ENCODE assay signal across 8 mouse cellular contexts in genomic region chr19:46056947-46057607, GRCm38 (mm10). TPM values are rescaled to one million over a fixed set of nuclear protein-coding genes. Genes with fewer than 3 reads are reported as not detected.
DNase-seq lines count a peak whose midpoint lies in the region; ATAC-seq and TF ChIP-seq lines count a peak whose summit lies in the region.

No protein-coding gene starts in this region.

- peak overlapping the region; percentile 86 for H3K27ac ChIP-seq in brown adipose tissue, adult 24 weeks (replicated peaks; ENCODE audit: low read depth, low read length)
- peak overlapping the region; percentile 90 for H3K27ac ChIP-seq in heart, embryonic 16.5 days (ENCODE audit: low read length)
- H3K27ac ChIP-seq in neural tube, embryonic 15.5 days (replicated peaks): peak overlapping the region; percentile 90
- H3K27ac ChIP-seq in thymus, adult 2 months (ENCODE audit: control insufficient read depth, insufficient read depth, low read length): no peak overlapping the region

- H3K36me3 ChIP-seq in E14TG2a.4 (ENCODE audit: insufficient read depth, low read length): peaks cover 40% of the 10 kb centered on the region
- peaks cover 5% of the 10 kb centered on the region for H3K36me3 ChIP-seq in heart, embryonic 16.5 days (ENCODE audit: control insufficient read depth, insufficient read depth)
- peaks cover 5% of the 10 kb centered on the region for H3K36me3 ChIP-seq in neural tube, embryonic 15.5 days
- H3K36me3 ChIP-seq in thymus, adult 2 months (ENCODE audit: control insufficient read depth, insufficient read depth, low read length): no peaks in the 10 kb centered on the region

- H3K4me2 ChIP-seq in heart, embryonic 16.5 days (ENCODE audit: low read depth, low read length): peak overlapping the region; percentile 95
- peak overlapping the region; percentile 71 for H3K4me2 ChIP-seq in neural tube, embryonic 15.5 days

- DNase-seq in kidney, postnatal 36 days: peak; percentile 85 to 92
- DNase-seq in lung, adult 2 months: peak; percentile 74
- DNase-seq in thymus, adult 2 months: peak; percentile 73

- peak overlapping the region; percentile 100 for H3K4me3 ChIP-seq in E14TG2a.4 (replicated peaks; ENCODE audit: low read length)
- peak overlapping the region; percentile 87 for H3K4me3 ChIP-seq in brown adipose tissue, adult 24 weeks (ENCODE audit: insufficient read depth, low read depth, low read length)
- H3K4me3 ChIP-seq in heart, embryonic 16.5 days (ENCODE audit: low read length): peak overlapping the region; percentile 80
- peak overlapping the region; percentile 70 for H3K4me3 ChIP-seq in lung, adult 2 months (replicated peaks; ENCODE audit: extremely low read depth, low read depth, low read length)
- peak overlapping the region; percentile 96 for H3K4me3 ChIP-seq in neural tube, embryonic 15.5 days (replicated peaks)
- H3K4me3 ChIP-seq in thymus, adult 2 months (ENCODE audit: control insufficient read depth, insufficient read depth, low read length): peak overlapping the region; percentile 86

- no peak for TF ChIP-seq POLR2A in lung, adult 2 months (IDR thresholded peaks at IDR 0.05; ENCODE audit: borderline replicate concordance, extremely low read depth, low read depth, low read length)
- no peak for TF ChIP-seq POLR2A in thymus, adult 2 months (IDR thresholded peaks at IDR 0.05; ENCODE audit: control insufficient read depth, extremely low read depth, insufficient read depth, low read length, poor library complexity)

- H3K4me1 ChIP-seq in E14TG2a.4 (replicated peaks; ENCODE audit: low read depth, low read length): peaks cover 46% of the 10 kb centered on the region
- peaks cover 5% of the 10 kb centered on the region; the same call in 1 of the 2 replicates for H3K4me1 ChIP-seq in brown adipose tissue, adult 24 weeks (ENCODE audit: control insufficient read depth, insufficient read depth, insufficient read length, low read length)
- H3K4me1 ChIP-seq in heart, embryonic 16.5 days (ENCODE audit: control insufficient read depth, insufficient read depth, low read length): peaks cover 12% of the 10 kb centered on the region
- peaks cover 5% of the 10 kb centered on the region; the same call in 1 of the 2 replicates for H3K4me1 ChIP-seq in lung, adult 2 months (ENCODE audit: control insufficient read depth, insufficient read depth, low read length)
- peaks cover 17% of the 10 kb centered on the region for H3K4me1 ChIP-seq in neural tube, embryonic 15.5 days
- peaks cover 6% of the 10 kb centered on the region for H3K4me1 ChIP-seq in thymus, adult 2 months (replicated peaks; ENCODE audit: control insufficient read depth, insufficient read depth, low read length)

- ATAC-seq in erythroid progenitor cell, adult 5-6 weeks (replicated peaks; ENCODE audit: low FRiP score, poor library complexity, severe bottlenecking): peak; percentile 68
- ATAC-seq in heart, embryonic 16.5 days (replicated peaks; ENCODE audit: extremely low read depth, insufficient read depth, low FRiP score): peak; percentile 69
- peak; percentile 57 for ATAC-seq in neural tube, embryonic 15.5 days (ENCODE audit: low FRiP score)

- H3K27me3 ChIP-seq in E14TG2a.4 (ENCODE audit: insufficient read depth, low read length): no peaks in the 10 kb centered on the region
- H3K27me3 ChIP-seq in heart, embryonic 16.5 days (ENCODE audit: control insufficient read depth, insufficient read depth, low read length): no peaks in the 10 kb centered on the region
- H3K27me3 ChIP-seq in neural tube, embryonic 15.5 days (replicated peaks): no peaks in the 10 kb centered on the region
- H3K27me3 ChIP-seq in thymus, adult 2 months (ENCODE audit: control insufficient read depth, insufficient read depth, low read length): no peaks in the 10 kb centered on the region

- TF ChIP-seq CTCF in E14TG2a.4 (conservative IDR thresholded peaks at IDR 0.05; ENCODE audit: low read length): no peak
- TF ChIP-seq CTCF in lung, adult 2 months (IDR thresholded peaks at IDR 0.05; ENCODE audit: insufficient read depth, low read length): 0 out of 2 replicates have a peak, but pooled peaks have one; percentile 15
- no peak for TF ChIP-seq CTCF in thymus, adult 2 months (IDR thresholded peaks at IDR 0.05; ENCODE audit: borderline replicate concordance, control insufficient read depth, extremely low read depth, insufficient read depth, low read length, poor library complexity)

- under 1% methylated on average over 41 of the region's 42 CpGs for WGBS in heart, embryonic 16.5 days
- 0% methylated on average over 33 of the region's 42 CpGs for WGBS in lung, adult 2 months
- under 1% methylated on average over 33 of the region's 42 CpGs for WGBS in neural tube, embryonic 15.5 days
- WGBS in thymus, adult 2 months: under 1% methylated on average over 42 of the region's 42 CpGs

- no peaks in the 10 kb centered on the region for H3K9me3 ChIP-seq in E14TG2a.4 (ENCODE audit: low read length)
- H3K9me3 ChIP-seq in heart, embryonic 16.5 days (replicated peaks; ENCODE audit: control insufficient read depth, low read length): no peaks in the 10 kb centered on the region
- no peaks in the 10 kb centered on the region for H3K9me3 ChIP-seq in neural tube, embryonic 15.5 days (replicated peaks)

- H3K9ac ChIP-seq in heart, embryonic 16.5 days (ENCODE audit: low read length): peak overlapping the region; percentile 85
- H3K9ac ChIP-seq in neural tube, embryonic 15.5 days (replicated peaks): peak overlapping the region; percentile 79

RNA-seq across cellular contexts. Expression of gene Ldb1, which starts 12.1 kb away (rescaled TPM):
- polyA plus RNA-seq in brown adipose tissue, adult 24 weeks (2012; ENCODE audit: insufficient read depth, insufficient read length, missing spikeins): 23.9 and 26.5 TPM in 2 replicates
- total RNA-seq in erythroid progenitor cell, adult 5-6 weeks (2015; ENCODE audit: low replicate concordance): 45.3 and 53.3 TPM in 2 replicates
- total RNA-seq in erythroid progenitor cell, adult 5-6 weeks (2017; ENCODE audit: low replicate concordance): 62.8 and 77.5 TPM in 2 replicates
- polyA plus RNA-seq in heart, embryonic 16.5 days (2015; fragmentation: Nextera tagmentation; extraction: Ambion mirVana): 68.0 and 81.9 TPM in 2 replicates
- 220 TPM in 2 replicates for polyA plus RNA-seq in lung, adult 2 months (2012; rRNA removed)
- 93.4 and 93.9 TPM in 2 replicates for polyA plus RNA-seq in neural tube, embryonic 15.5 days (2015; fragmentation: Nextera tagmentation; extraction: Ambion mirVana)
- 699 and 772 TPM in 2 replicates for polyA plus RNA-seq in thymus, adult 2 months (2012; rRNA removed)

RNA-seq across cellular contexts. Expression of gene Pprc1, which starts 12.4 kb away (rescaled TPM):
- polyA plus RNA-seq in brown adipose tissue, adult 24 weeks (2012; ENCODE audit: insufficient read depth, insufficient read length, missing spikeins): 3.9 and 6.6 TPM in 2 replicates
- 69.2 and 76.8 TPM in 2 replicates for total RNA-seq in erythroid progenitor cell, adult 5-6 weeks (2015; ENCODE audit: low replicate concordance)
- 76.5 and 82.0 TPM in 2 replicates for total RNA-seq in erythroid progenitor cell, adult 5-6 weeks (2017; ENCODE audit: low replicate concordance)
- 19.3 and 22.4 TPM in 2 replicates for polyA plus RNA-seq in heart, embryonic 16.5 days (2015; fragmentation: Nextera tagmentation; extraction: Ambion mirVana)
- polyA plus RNA-seq in lung, adult 2 months (2012; rRNA removed): 18.3 and 19.3 TPM in 2 replicates
- polyA plus RNA-seq in neural tube, embryonic 15.5 days (2015; fragmentation: Nextera tagmentation; extraction: Ambion mirVana): 16.1 and 24.0 TPM in 2 replicates
- 42.8 and 44.1 TPM in 2 replicates for polyA plus RNA-seq in thymus, adult 2 months (2012; rRNA removed)

RNA-seq across cellular contexts. Expression of gene Nolc1, which starts 18.6 kb away (rescaled TPM):
- 21.2 and 26.8 TPM in 2 replicates for polyA plus RNA-seq in brown adipose tissue, adult 24 weeks (2012; ENCODE audit: insufficient read depth, insufficient read length, missing spikeins)
- total RNA-seq in erythroid progenitor cell, adult 5-6 weeks (2015; ENCODE audit: low replicate concordance): 9.6 and 16.2 TPM in 2 replicates
- 18.5 and 27.3 TPM in 2 replicates for total RNA-seq in erythroid progenitor cell, adult 5-6 weeks (2017; ENCODE audit: low replicate concordance)
- polyA plus RNA-seq in heart, embryonic 16.5 days (2015; fragmentation: Nextera tagmentation; extraction: Ambion mirVana): 42.5 and 53.8 TPM in 2 replicates
- 7.4 and 9.8 TPM in 2 replicates for polyA plus RNA-seq in lung, adult 2 months (2012; rRNA removed)
- 59.4 and 67.9 TPM in 2 replicates for polyA plus RNA-seq in neural tube, embryonic 15.5 days (2015; fragmentation: Nextera tagmentation; extraction: Ambion mirVana)
- polyA plus RNA-seq in thymus, adult 2 months (2012; rRNA removed): 19.5 and 23.3 TPM in 2 replicates

RNA-seq across cellular contexts. Expression of gene Hps6, which starts 53.8 kb away (rescaled TPM):
- polyA plus RNA-seq in brown adipose tissue, adult 24 weeks (2012; ENCODE audit: insufficient read depth, insufficient read length, missing spikeins): 1.8 and 2.1 TPM in 2 replicates
- not detected in 2 replicates for total RNA-seq in erythroid progenitor cell, adult 5-6 weeks (2015; ENCODE audit: low replicate concordance)
- total RNA-seq in erythroid progenitor cell, adult 5-6 weeks (2017; ENCODE audit: low replicate concordance): 1.2 TPM in 1 of 2 replicates, not detected in the other
- polyA plus RNA-seq in heart, embryonic 16.5 days (2015; fragmentation: Nextera tagmentation; extraction: Ambion mirVana): 7.4 and 8.5 TPM in 2 replicates
- polyA plus RNA-seq in lung, adult 2 months (2012; rRNA removed): 7.5 and 8.7 TPM in 2 replicates
- polyA plus RNA-seq in neural tube, embryonic 15.5 days (2015; fragmentation: Nextera tagmentation; extraction: Ambion mirVana): 5.4 and 7.8 TPM in 2 replicates
- 9.4 and 11.9 TPM in 2 replicates for polyA plus RNA-seq in thymus, adult 2 months (2012; rRNA removed)

RNA-seq across cellular contexts. Expression of gene Armh3, which starts 58.8 kb away (rescaled TPM):
- 6.6 and 8.3 TPM in 2 replicates for polyA plus RNA-seq in brown adipose tissue, adult 24 weeks (2012; ENCODE audit: insufficient read depth, insufficient read length, missing spikeins)
- total RNA-seq in erythroid progenitor cell, adult 5-6 weeks (2015; ENCODE audit: low replicate concordance): 0.72 and 3.4 TPM in 2 replicates
- 1.2 and 2.0 TPM in 2 replicates for total RNA-seq in erythroid progenitor cell, adult 5-6 weeks (2017; ENCODE audit: low replicate concordance)
- 14.8 and 15.3 TPM in 2 replicates for polyA plus RNA-seq in heart, embryonic 16.5 days (2015; fragmentation: Nextera tagmentation; extraction: Ambion mirVana)
- polyA plus RNA-seq in lung, adult 2 months (2012; rRNA removed): 6.7 and 9.5 TPM in 2 replicates
- 20.5 and 21.3 TPM in 2 replicates for polyA plus RNA-seq in neural tube, embryonic 15.5 days (2015; fragmentation: Nextera tagmentation; extraction: Ambion mirVana)
- 10.9 and 11.2 TPM in 2 replicates for polyA plus RNA-seq in thymus, adult 2 months (2012; rRNA removed)
